Mouse (Mus musculus) lung, embryonic 14.5 days (tissue): ENCODE data around the gene P2ry2. TPM values are rescaled to one million over a fixed set of nuclear protein-coding genes. Genes with fewer than 3 reads are reported as not detected.

Experiments used
- ATAC-seq: fragments of 200-750 bp; cut with Nextera tagmentation; 2 replicates; pipeline ENCODE4 v1.8.0; 2017; ENCODE audit warnings: mild to moderate bottlenecking, moderate TSS enrichment, moderate library complexity; ENCODE audit not compliant: insufficient read depth
- DNase-seq: peaks from one replicate; pipeline ENCODE4 v3.0.0-alpha.2; 2015
- H3K27ac ChIP-seq: fragments of 300-500 bp; sonication (generic); 2 replicates; pipeline ENCODE4 v1.5.1; 2014; ENCODE audit warnings: low read depth, mild to moderate bottlenecking, moderate library complexity
- H3K27me3 ChIP-seq: fragments of 300-500 bp; sonication (generic); 2 replicates; pipeline ENCODE4 v1.6.1; 2014; ENCODE audit warnings: low read length, control low read depth; ENCODE audit not compliant: insufficient read depth
- H3K36me3 ChIP-seq: fragments of 300-500 bp; sonication (generic); 2 replicates; pipeline ENCODE4 v1.6.1; 2014; ENCODE audit warnings: control low read depth; ENCODE audit not compliant: insufficient read depth
- H3K4me1 ChIP-seq: fragments of 300-500 bp; sonication (generic); 2 replicates; pipeline ENCODE4 v1.6.1; 2014; ENCODE audit warnings: antibody characterized with exemption, control low read depth; ENCODE audit not compliant: insufficient read depth
- H3K4me2 ChIP-seq: fragments of 300-500 bp; sonication (generic); 2 replicates; pipeline ENCODE4 v1.6.1; 2014; ENCODE audit warnings: mild to moderate bottlenecking
- H3K4me3 ChIP-seq: fragments of 300-500 bp; sonication (generic); 2 replicates; pipeline ENCODE4 v1.5.1; 2014; ENCODE audit warnings: low read depth, low read length
- H3K9ac ChIP-seq: fragments of 300-500 bp; sonication (generic); 2 replicates; pipeline ENCODE4 v1.6.1; 2014
- H3K9me3 ChIP-seq: fragments of 300-500 bp; sonication (generic); 2 replicates; pipeline ENCODE4 v1.6.1; 2016; ENCODE audit warnings: low read depth, low read length, control low read depth
- CTCF ChIP-seq: IDR thresholded peaks from 2 replicates; pipeline ENCODE4 v1.5.1; 2016; ENCODE audit warnings: antibody characterized with exemption, low read depth
- WGBS: fragments of 180-500 bp; shearing (Covaris S2); extraction: QIAGEN DNeasy Blood & Tissue Kit; methylation state at CpG from one replicate; pipeline ENCODE4 v1.1.7; 2014; 5-methylcytosine and 5-hydroxymethylcytosine counted together
- polyA plus RNA-seq: library from polyadenylated mRNA; unstranded; fragments of >200 nt; fragmentation: Nextera tagmentation; extraction: Ambion mirVana; gene quantifications from 2 replicates; pipeline ENCODE4 v1.2.1, GENCODE M21; 2014

Gene P2ry2
- polyA plus RNA-seq, 1 experiment from 2014 or later = 3.5 TPM

DNA sequence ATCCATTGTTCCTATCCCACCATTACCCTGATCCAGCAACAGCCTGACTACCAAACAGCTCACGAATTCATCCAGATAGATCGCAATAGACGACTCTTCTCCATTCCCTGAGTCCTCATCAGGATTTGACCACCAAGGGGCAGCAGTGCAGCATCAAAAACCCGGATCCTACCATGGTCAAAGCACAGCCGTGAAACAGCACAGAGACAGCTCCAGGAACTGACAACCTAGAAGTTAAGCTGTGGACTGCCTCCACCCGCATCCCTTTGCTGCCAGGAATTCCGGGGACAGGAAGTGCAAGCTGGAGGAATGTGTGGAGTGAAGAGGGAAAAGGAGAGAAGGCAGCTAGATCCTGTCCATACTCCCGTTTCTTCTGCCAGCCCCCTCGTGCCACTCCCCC is 24.6 kb downstream of the P2ry2 start:
- no peaks in the 10 kb centered on the region for H3K36me3 ChIP-seq
- no peak overlapping the region for H3K4me2 ChIP-seq
- H3K27ac ChIP-seq = peak overlapping the region; percentile 44; the same call in 1 of the 2 replicates
- TF ChIP-seq CTCF = peak; percentile 86
- H3K4me3 ChIP-seq = no peak overlapping the region
- DNase-seq (peak; percentile 96), ATAC-seq (peak; percentile 80)
- peaks cover 17% of the 10 kb centered on the region; the same call in 1 of the 2 replicates for H3K4me1 ChIP-seq
- WGBS = 5% methylated on average over 9 of the region's 9 CpGs
- no peak overlapping the region for H3K9ac ChIP-seq
- no peaks in the 10 kb centered on the region for H3K9me3 ChIP-seq
- H3K27me3 ChIP-seq = no peaks in the 10 kb centered on the region

- Histone ChIP-seq H3K9ac (no peak overlapping the region), H3K4me2 (peak overlapping the region; percentile 16), H3K36me3 (no peaks in the 10 kb centered on the region), H3K4me1 (peaks cover 13% of the 10 kb centered on the region; the same call in 1 of the 2 replicates), H3K4me3 (no peak overlapping the region), H3K9me3 (no peaks in the 10 kb centered on the region), H3K27ac (peak overlapping the region; percentile 81), H3K27me3 (no peaks in the 10 kb centered on the region)
- DNase-seq = peak; percentile 86
- 32% methylated on average over 21 of the region's 21 CpGs for WGBS
- peak; percentile 30; the same call in 1 of the 2 replicates for TF ChIP-seq CTCF
- peak; percentile 83 for ATAC-seq
Measured at GRCm38 (mm10) chr7:100984452-100985395, 27.9 kb downstream of the P2ry2 start.

GRCm38 (mm10) chr7:100979175-100979574 is 33.5 kb downstream of the P2ry2 start:
- TF ChIP-seq CTCF = no peak
- WGBS = 17% methylated on average over 2 of the region's 2 CpGs
- H3K9ac ChIP-seq = no peak overlapping the region
- H3K36me3 ChIP-seq = no peaks in the 10 kb centered on the region
- peak overlapping the region; percentile 79 for H3K27ac ChIP-seq
- peaks cover 21% of the 10 kb centered on the region for H3K4me1 ChIP-seq
- no peaks in the 10 kb centered on the region for H3K9me3 ChIP-seq
- peak; percentile 95 for ATAC-seq
- H3K27me3 ChIP-seq = peaks cover 3% of the 10 kb centered on the region; the same call in 1 of the 2 replicates
- no peak overlapping the region for H3K4me3 ChIP-seq
- peak; percentile 98 for DNase-seq
- H3K4me2 ChIP-seq = peak overlapping the region; percentile 45

DNA sequence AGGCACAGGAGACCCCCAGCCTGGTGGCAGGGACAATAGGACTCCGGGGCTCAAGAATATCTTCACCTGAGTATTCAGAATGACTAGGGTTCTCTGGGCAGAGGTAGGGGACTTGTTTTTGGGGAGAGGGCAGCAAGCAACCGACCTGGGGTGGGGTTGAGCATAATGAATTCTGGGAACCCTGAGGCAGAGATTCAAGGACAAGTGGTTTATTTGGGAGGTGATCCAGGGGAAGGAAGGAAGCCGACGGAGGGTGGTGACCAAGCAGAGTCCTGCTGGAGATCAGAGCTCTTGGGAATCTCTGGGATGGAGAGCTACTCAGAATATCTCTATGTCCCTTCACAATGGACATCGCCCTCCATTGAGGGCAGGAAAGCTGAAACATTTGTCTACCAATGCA is 34.5 kb downstream of the P2ry2 start:
- Histone ChIP-seq H3K4me2 (peak overlapping the region; percentile 45; the same call in 1 of the 2 replicates), H3K9me3 (no peaks in the 10 kb centered on the region), H3K4me3 (no peak overlapping the region), H3K9ac (no peak overlapping the region), H3K27ac (peak overlapping the region; percentile 79; the same call in 1 of the 2 replicates), H3K27me3 (peaks cover 6% of the 10 kb centered on the region; the same call in 1 of the 2 replicates), H3K4me1 (peaks cover 26% of the 10 kb centered on the region), H3K36me3 (no peaks in the 10 kb centered on the region)
- no peak for TF ChIP-seq CTCF
- DNase-seq (no peak), ATAC-seq (no peak)
- 81% methylated on average over 5 of the region's 5 CpGs for WGBS

- peak within 1 kb of the TSS; percentile 47 for H3K9ac ChIP-seq
- WGBS = 4% methylated on average over 36 of the region's 36 CpGs
- peak; percentile 76 for DNase-seq
- peak; percentile 52; the same call in 1 of the 2 replicates for ATAC-seq
- peak within 1 kb of the TSS; percentile 37 for H3K4me3 ChIP-seq
- no peak for TF ChIP-seq CTCF
- no peaks in the 10 kb centered on the region for H3K9me3 ChIP-seq
- H3K4me2 ChIP-seq = peak within 1 kb of the TSS; percentile 80
- H3K27me3 ChIP-seq = peaks cover 6% of the 10 kb centered on the region; the same call in 1 of the 2 replicates
- H3K36me3 ChIP-seq = no peaks in the 10 kb centered on the region
- H3K4me1 ChIP-seq = peaks cover 24% of the 10 kb centered on the region
- H3K27ac ChIP-seq = no peak within 1 kb of the TSS; the same call in 1 of the 2 replicates
Measured at GRCm38 (mm10) chr7:100974135-100974903, 38.3 kb downstream of the P2ry2 start, which contains the start of gene P2ry6. P2ry6 (minus strand) TSS chr7:100974649.

GRCm38 (mm10) chr7:100972875-100973274 is 39.8 kb downstream of the P2ry2 start:
- peaks cover 6% of the 10 kb centered on the region; the same call in 1 of the 2 replicates for H3K27me3 ChIP-seq
- WGBS = 34% methylated on average over 3 of the region's 3 CpGs
- no peaks in the 10 kb centered on the region for H3K9me3 ChIP-seq
- no peak overlapping the region for H3K4me2 ChIP-seq
- DNase-seq (no peak), ATAC-seq (no peak)
- H3K4me1 ChIP-seq = peaks cover 20% of the 10 kb centered on the region
- TF ChIP-seq CTCF = no peak
- no peak overlapping the region for H3K27ac ChIP-seq
- no peak overlapping the region for H3K4me3 ChIP-seq
- H3K36me3 ChIP-seq = no peaks in the 10 kb centered on the region
- no peak overlapping the region for H3K9ac ChIP-seq
